Mouse (Mus musculus) hindbrain, postnatal 0 days (tissue): ENCODE data around the gene Fcna. TPM values are rescaled to one million over a fixed set of nuclear protein-coding genes. Genes with fewer than 3 reads are reported as not detected.

Source experiments
- ATAC-seq: fragments of 200-750 bp; cut with Nextera tagmentation; 2 replicates; pipeline ENCODE4 v1.8.0; 2017; ENCODE audit warnings: mild to moderate bottlenecking, moderate TSS enrichment, moderate library complexity
- DNase-seq: peaks from one replicate; pipeline ENCODE4 v3.0.0-alpha.2; 2015; ENCODE audit warnings: low spot score
- H3K27ac ChIP-seq: fragments of 300-500 bp; sonication (generic); 2 replicates; pipeline ENCODE4 v1.5.1; 2014; ENCODE audit warnings: mild to moderate bottlenecking
- H3K27me3 ChIP-seq: fragments of 300-500 bp; sonication (generic); 2 replicates; pipeline ENCODE4 v1.6.1; 2014; ENCODE audit warnings: low read length, mixed read lengths; ENCODE audit not compliant: insufficient read depth
- H3K36me3 ChIP-seq: fragments of 300-500 bp; sonication (generic); 2 replicates; pipeline ENCODE4 v1.6.1; 2014; ENCODE audit warnings: low read length, mixed read lengths; ENCODE audit not compliant: insufficient read depth
- H3K4me1 ChIP-seq: fragments of 300-500 bp; sonication (generic); 2 replicates; pipeline ENCODE4 v1.6.1; 2014; ENCODE audit warnings: antibody characterized with exemption, low read length, mixed read lengths; ENCODE audit not compliant: insufficient read depth
- H3K4me2 ChIP-seq: fragments of 300-500 bp; sonication (generic); 2 replicates; pipeline ENCODE4 v1.6.1; 2014; ENCODE audit warnings: low read depth, mild to moderate bottlenecking, low read length, moderate library complexity, mixed read lengths
- H3K4me3 ChIP-seq: fragments of 300-500 bp; sonication (generic); 2 replicates; pipeline ENCODE4 v1.5.1; 2014; ENCODE audit warnings: low read length
- H3K9ac ChIP-seq: fragments of 300-500 bp; sonication (generic); replicated peaks from 2 replicates; pipeline ENCODE4 v1.6.1; 2014; ENCODE audit warnings: mild to moderate bottlenecking, low read length, moderate library complexity, mixed read lengths
- H3K9me3 ChIP-seq: fragments of 300-500 bp; sonication (generic); 2 replicates; pipeline ENCODE4 v1.6.1; 2016; ENCODE audit warnings: low read length, mixed read lengths
- CTCF ChIP-seq: IDR thresholded peaks from 2 replicates; pipeline ENCODE4 v1.5.1; 2016; ENCODE audit warnings: antibody characterized with exemption, control low read depth, low read depth
- WGBS: fragments of 180-500 bp; shearing (Covaris S2); extraction: QIAGEN DNeasy Blood & Tissue Kit; methylation state at CpG from one replicate; pipeline ENCODE4 v1.1.7; 2014; 5-methylcytosine and 5-hydroxymethylcytosine counted together
- polyA plus RNA-seq: library from polyadenylated mRNA; unstranded; fragments of >200 nt; fragmentation: Nextera tagmentation; extraction: Ambion mirVana; gene quantifications from 2 replicates; pipeline ENCODE4 v1.2.1, GENCODE M21; 2015
- total RNA-seq: library from RNA; depleted of rRNA; stranded (reverse); fragments of >200 nt; gene quantifications from 2 replicates; pipeline ENCODE4 v1.2.3, GENCODE M21; 2014

The Fcna gene
- total and polyA plus RNA-seq, 2 experiments from 2014 or later, result 2.2 to 4.3 TPM

DNA sequence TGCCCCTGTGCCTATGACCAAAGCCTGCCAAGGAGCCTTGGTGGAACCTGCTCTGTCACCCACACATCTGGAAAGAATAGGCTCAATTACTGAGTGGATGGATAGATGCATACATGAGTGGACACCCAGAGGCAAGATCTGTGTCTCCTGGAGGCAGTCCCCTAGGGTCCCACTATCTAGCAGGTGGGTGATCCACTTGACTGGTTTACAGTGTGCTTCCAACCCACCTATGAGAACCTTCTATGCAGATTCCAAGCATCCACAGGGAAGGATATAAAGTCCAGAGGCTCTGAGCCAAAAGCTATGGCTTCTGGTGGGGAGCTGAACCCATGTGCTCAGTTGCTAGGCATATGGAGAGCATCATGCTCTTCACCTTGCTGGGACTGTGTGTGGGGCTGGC, 29.8 kb upstream of the Fcna start, which contains the start of gene Lcn5:
Gene Lcn5 (plus strand): TSS at position 301 of the 400 bp plus-strand sequence.
- no peaks in the 10 kb centered on the region for H3K9me3 ChIP-seq
- H3K27ac ChIP-seq, result no peak within 1 kb of the TSS
- H3K36me3 ChIP-seq, result no peaks in the 10 kb centered on the region
- ATAC-seq (no peak), DNase-seq (no peak)
- H3K4me1 ChIP-seq, result no peaks in the 10 kb centered on the region
- no peak within 1 kb of the TSS for H3K9ac ChIP-seq
- no peak for TF ChIP-seq CTCF
- no peak within 1 kb of the TSS for H3K4me3 ChIP-seq
- no peaks in the 10 kb centered on the region for H3K27me3 ChIP-seq
- H3K4me2 ChIP-seq, result no peak within 1 kb of the TSS

DNA sequence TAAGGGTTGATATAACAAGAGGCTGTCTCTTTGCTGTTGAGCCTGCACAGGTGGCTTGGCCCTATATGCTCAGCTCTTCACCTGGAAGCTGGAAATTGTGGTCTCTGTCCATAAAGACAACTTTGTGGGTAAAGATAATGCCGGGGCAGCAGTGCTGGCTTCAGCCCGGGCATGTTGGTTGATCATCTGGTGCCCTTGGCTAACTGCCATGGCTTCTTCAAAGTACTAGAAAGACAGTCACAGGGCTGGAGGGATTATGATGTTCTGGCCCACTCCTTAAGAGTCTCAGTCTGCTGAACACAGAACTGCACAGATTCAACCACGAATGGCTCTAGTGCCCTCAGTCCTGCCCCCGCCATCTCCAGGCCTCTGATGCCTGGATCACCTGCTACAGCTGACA, 29.4 kb upstream of the Fcna start:
- H3K4me1 ChIP-seq, result no peaks in the 10 kb centered on the region
- H3K4me2 ChIP-seq, result no peak overlapping the region
- no peak overlapping the region for H3K27ac ChIP-seq
- no peak for TF ChIP-seq CTCF
- H3K27me3 ChIP-seq, result no peaks in the 10 kb centered on the region
- peak; percentile 18; the same call in 1 of the 2 replicates for ATAC-seq
- H3K4me3 ChIP-seq, result no peak overlapping the region
- H3K9ac ChIP-seq, result no peak overlapping the region
- no peaks in the 10 kb centered on the region for H3K9me3 ChIP-seq
- DNase-seq, result peak; percentile 49
- WGBS, result 59% methylated on average over 4 of the region's 4 CpGs
- H3K36me3 ChIP-seq, result no peaks in the 10 kb centered on the region

DNA sequence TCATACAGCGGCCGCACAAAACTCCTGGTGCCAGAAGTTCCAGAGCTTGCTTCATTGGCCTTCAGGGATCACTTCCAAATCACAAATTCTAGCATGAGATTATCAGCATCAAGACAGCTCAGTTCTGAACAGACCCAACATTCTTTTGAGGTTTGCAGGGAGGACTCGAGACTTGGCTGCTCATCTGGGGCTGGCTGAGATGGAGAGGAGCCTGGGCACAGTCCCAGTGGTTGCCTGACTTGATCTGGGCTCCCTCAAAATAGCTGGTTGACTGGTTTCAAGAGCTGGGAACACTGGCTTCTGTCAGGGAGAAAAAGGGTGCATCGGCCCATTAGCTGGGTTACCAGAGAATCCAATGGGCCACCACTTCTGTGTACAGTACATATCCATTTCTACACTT, 28.9 kb upstream of the Fcna start:
- H3K4me1 ChIP-seq, result no peaks in the 10 kb centered on the region
- TF ChIP-seq CTCF, result no peak
- H3K9ac ChIP-seq, result no peak overlapping the region
- H3K4me2 ChIP-seq, result no peak overlapping the region
- H3K9me3 ChIP-seq, result no peaks in the 10 kb centered on the region
- 81% methylated on average over 4 of the region's 4 CpGs for WGBS
- no peak overlapping the region for H3K27ac ChIP-seq
- no peak overlapping the region for H3K4me3 ChIP-seq
- ATAC-seq (no peak), DNase-seq (no peak)
- no peaks in the 10 kb centered on the region for H3K27me3 ChIP-seq
- H3K36me3 ChIP-seq, result no peaks in the 10 kb centered on the region

DNA sequence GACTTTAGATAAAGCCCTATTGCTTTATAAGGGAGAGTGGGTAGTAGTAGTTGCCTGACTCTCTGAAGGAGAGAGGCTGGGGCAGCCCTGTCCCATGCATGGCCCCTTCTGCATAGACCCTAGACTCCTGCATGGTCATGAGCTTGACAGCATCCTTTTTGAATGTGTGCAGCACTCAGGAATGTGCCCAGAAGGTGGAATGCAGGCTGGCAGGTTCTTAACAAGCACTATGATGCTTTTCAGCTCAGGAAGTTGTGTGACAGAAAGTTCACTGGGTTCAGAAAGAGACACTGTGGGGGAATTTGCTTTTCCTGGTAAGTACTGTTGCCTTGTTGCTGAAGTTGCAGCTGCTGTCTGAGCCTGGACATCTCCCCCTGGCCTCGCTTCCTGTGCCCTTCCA, 26.7 kb upstream of the Fcna start:
- Histone ChIP-seq H3K36me3 (no peaks in the 10 kb centered on the region), H3K27ac (no peak overlapping the region)
- no peak for DNase-seq

DNA sequence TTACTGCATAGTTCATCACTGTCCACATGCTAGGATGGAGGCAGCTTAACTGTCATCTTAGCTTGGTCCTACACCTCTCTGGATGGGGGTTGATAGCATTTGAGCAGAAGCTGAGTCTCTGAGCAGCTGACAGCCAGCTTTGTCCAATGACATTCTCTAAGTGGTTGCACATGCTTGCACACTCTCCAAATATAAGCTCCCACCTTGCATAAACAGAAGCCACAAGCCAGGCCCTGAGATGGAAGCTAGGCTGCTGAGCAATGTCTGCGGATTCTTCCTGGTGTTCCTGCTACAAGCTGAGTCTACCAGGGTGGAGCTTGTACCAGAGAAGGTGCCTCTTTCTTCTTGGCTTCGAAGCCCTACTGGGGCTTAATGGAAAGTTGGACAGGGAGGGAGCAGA, 25.1 kb upstream of the Fcna start, which contains the start of gene Lcn8:
Gene Lcn8 (plus strand): TSS at position 219 of the 400 bp plus-strand sequence.
- no peaks in the 10 kb centered on the region for H3K9me3 ChIP-seq
- WGBS, result 79% methylated on average over 2 of the region's 2 CpGs
- H3K36me3 ChIP-seq, result no peaks in the 10 kb centered on the region
- H3K4me2 ChIP-seq, result no peak within 1 kb of the TSS
- no peak for TF ChIP-seq CTCF
- ATAC-seq (no peak), DNase-seq (no peak)
- H3K27ac ChIP-seq, result no peak within 1 kb of the TSS
- H3K9ac ChIP-seq, result no peak within 1 kb of the TSS
- no peak within 1 kb of the TSS for H3K4me3 ChIP-seq
- no peaks in the 10 kb centered on the region for H3K4me1 ChIP-seq
- H3K27me3 ChIP-seq, result no peaks in the 10 kb centered on the region

More for the DNA sequence above, 26.7 kb upstream of the Fcna start:
- Histone ChIP-seq H3K9me3 (no peaks in the 10 kb centered on the region), H3K9ac (no peak overlapping the region), H3K4me2 (no peak overlapping the region), H3K4me1 (no peaks in the 10 kb centered on the region), H3K4me3 (no peak overlapping the region), H3K27me3 (no peaks in the 10 kb centered on the region)
- 52% methylated on average over 1 of the region's 1 CpGs for WGBS
- TF ChIP-seq CTCF, result no peak
- no peak for ATAC-seq

DNA sequence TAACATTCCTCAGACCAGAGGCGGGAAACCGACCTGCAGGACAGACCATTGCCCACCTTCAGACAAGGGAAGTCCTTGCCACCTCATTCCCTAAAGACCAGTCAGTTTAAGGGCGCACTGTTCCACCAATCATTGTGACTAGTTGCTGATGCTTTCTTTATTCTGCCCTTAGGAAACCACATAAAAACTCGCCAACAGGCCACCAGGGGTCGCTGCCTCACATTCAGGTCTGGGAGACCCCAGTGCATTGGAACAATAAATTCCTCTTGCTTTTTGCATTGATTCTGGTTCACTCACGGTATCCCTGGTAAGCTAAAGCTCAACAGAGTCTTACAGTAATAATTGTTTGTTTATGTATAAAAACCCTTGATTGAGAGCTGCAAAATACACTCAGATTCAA, 12.1 kb upstream of the Fcna start:
- DNase-seq, result peak; percentile 64
- H3K4me2 ChIP-seq, result no peak overlapping the region
- H3K4me3 ChIP-seq, result no peak overlapping the region
- peak; percentile 71 for TF ChIP-seq CTCF
- no peak for ATAC-seq
- no peak overlapping the region for H3K9ac ChIP-seq
- 16% methylated on average over 6 of the region's 6 CpGs for WGBS
- no peaks in the 10 kb centered on the region for H3K27me3 ChIP-seq
- no peaks in the 10 kb centered on the region for H3K9me3 ChIP-seq
- no peaks in the 10 kb centered on the region for H3K4me1 ChIP-seq
- no peaks in the 10 kb centered on the region for H3K36me3 ChIP-seq
- no peak overlapping the region for H3K27ac ChIP-seq

DNA sequence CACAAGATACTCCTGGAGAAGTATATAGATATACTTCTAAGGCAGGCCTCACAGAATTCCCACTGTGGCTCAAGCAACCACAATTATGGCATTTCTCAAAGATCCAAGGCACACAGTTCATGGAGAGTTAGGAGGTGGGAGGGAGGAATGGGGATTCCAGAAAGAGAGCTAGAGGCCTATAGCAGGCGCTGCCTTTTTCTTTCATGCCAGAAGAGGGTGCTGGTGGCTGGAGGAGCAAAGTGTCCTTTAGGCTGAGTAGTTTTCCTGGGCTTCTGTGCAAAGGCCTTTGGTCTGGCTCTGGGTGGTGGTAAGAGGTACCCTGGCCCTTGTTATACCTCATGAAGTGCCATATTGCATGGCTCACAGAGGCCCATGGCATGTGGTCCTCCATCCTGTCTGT, 6.2 kb upstream of the Fcna start:
- Histone ChIP-seq H3K9ac (no peak overlapping the region), H3K4me1 (no peaks in the 10 kb centered on the region), H3K36me3 (no peaks in the 10 kb centered on the region), H3K4me3 (no peak overlapping the region), H3K9me3 (no peaks in the 10 kb centered on the region), H3K27me3 (no peaks in the 10 kb centered on the region), H3K27ac (no peak overlapping the region), H3K4me2 (no peak overlapping the region)
- DNase-seq (no peak), ATAC-seq (no peak)
- WGBS, result 50% methylated on average over 1 of the region's 1 CpGs
- TF ChIP-seq CTCF, result peak; percentile 14; the same call in 1 of the 2 replicates
